Mouse (Mus musculus) heart, embryonic 10.5 days (tissue): ENCODE measurements at regions not wholly inside any gene's neighbourhood (a gene's known extent, or its start where the extent isn't known, plus 50 kb on each side); places are given as distances from the start of the nearest gene placed in this dataset.

Experiments
- DNase-seq: peaks from one replicate; pipeline ENCODE4 v3.0.0-alpha.2; 2017; ENCODE audit warnings: low spot score
- H3K27ac ChIP-seq: fragments of 300-500 bp; sonication (generic); 2 replicates; pipeline ENCODE4 v1.5.1; 2016; ENCODE audit warnings: mild to moderate bottlenecking
- H3K27me3 ChIP-seq: fragments of 300-500 bp; sonication (generic); 2 replicates; pipeline ENCODE4 v1.6.1; 2016; ENCODE audit warnings: mild to moderate bottlenecking; ENCODE audit not compliant: poor library complexity, insufficient read depth, severe bottlenecking
- H3K36me3 ChIP-seq: fragments of 300-500 bp; sonication (generic); 2 replicates; pipeline ENCODE4 v1.6.1; 2016; ENCODE audit warnings: mild to moderate bottlenecking, moderate library complexity
- H3K4me1 ChIP-seq: fragments of 300-500 bp; sonication (generic); 2 replicates; pipeline ENCODE4 v1.6.1; 2016; ENCODE audit warnings: mild to moderate bottlenecking
- H3K4me3 ChIP-seq: fragments of 300-500 bp; sonication (generic); 2 replicates; pipeline ENCODE4 v1.5.1; 2016; ENCODE audit warnings: mild to moderate bottlenecking, moderate library complexity
- H3K9me3 ChIP-seq: fragments of 300-500 bp; sonication (generic); 2 replicates; pipeline ENCODE4 v1.6.1; 2016; ENCODE audit warnings: mild to moderate bottlenecking, moderate library complexity
- WGBS: fragments of 180-500 bp; shearing (Covaris S2); methylation state at CpG from one replicate; pipeline ENCODE4 v1.1.7; 2016; 5-methylcytosine and 5-hydroxymethylcytosine counted together

GRCm38 (mm10) chr6:112202120-112202519, 71.4 kb upstream of the Lmcd1 start:
- Histone ChIP-seq H3K27ac (no peak overlapping the region), H3K36me3 (no peaks in the 10 kb centered on the region), H3K27me3 (peaks cover 18% of the 10 kb centered on the region; the same call in 1 of the 2 replicates), H3K9me3 (no peaks in the 10 kb centered on the region), H3K4me3 (no peak overlapping the region), H3K4me1 (peaks cover 9% of the 10 kb centered on the region)
- DNase-seq, result no peak
- WGBS, result 58% methylated on average over 4 of the region's 4 CpGs

- H3K27me3 ChIP-seq, result peaks cover 18% of the 10 kb centered on the region; the same call in 1 of the 2 replicates
- no peak overlapping the region for H3K4me3 ChIP-seq
- DNase-seq, result no peak
- H3K9me3 ChIP-seq, result no peaks in the 10 kb centered on the region
- H3K36me3 ChIP-seq, result no peaks in the 10 kb centered on the region
- H3K4me1 ChIP-seq, result peaks cover 9% of the 10 kb centered on the region
- WGBS, result 6% methylated on average over 2 of the region's 2 CpGs
- peak overlapping the region; percentile 25; the same call in 1 of the 2 replicates for H3K27ac ChIP-seq
Measured at GRCm38 (mm10) chr6:112203321-112203720, 70.2 kb upstream of the Lmcd1 start.

- peaks cover 15% of the 10 kb centered on the region; the same call in 1 of the 2 replicates for H3K27me3 ChIP-seq
- H3K4me1 ChIP-seq, result peaks cover 9% of the 10 kb centered on the region
- H3K4me3 ChIP-seq, result no peak overlapping the region
- no peak overlapping the region for H3K27ac ChIP-seq
- DNase-seq, result no peak
- no peaks in the 10 kb centered on the region for H3K36me3 ChIP-seq
- no peaks in the 10 kb centered on the region for H3K9me3 ChIP-seq
- WGBS, result 78% methylated on average over 2 of the region's 2 CpGs
Measured at GRCm38 (mm10) chr6:112204956-112205355, 68.6 kb upstream of the Lmcd1 start.

GRCm38 (mm10) chr6:112205420-112205995, 68.0 kb upstream of the Lmcd1 start:
- DNase-seq, result no peak
- peaks cover 13% of the 10 kb centered on the region for H3K4me1 ChIP-seq
- H3K27me3 ChIP-seq, result 0 out of 2 replicates have a peak, but pooled peaks cover 9% of the 10 kb centered on the region
- WGBS, result 79% methylated on average over 11 of the region's 11 CpGs
- no peak overlapping the region for H3K4me3 ChIP-seq
- H3K36me3 ChIP-seq, result no peaks in the 10 kb centered on the region
- H3K9me3 ChIP-seq, result no peaks in the 10 kb centered on the region
- no peak overlapping the region for H3K27ac ChIP-seq

- Histone ChIP-seq H3K4me1 (peaks cover 15% of the 10 kb centered on the region), H3K27ac (no peak overlapping the region), H3K4me3 (no peak overlapping the region), H3K27me3 (0 out of 2 replicates have a peak, but pooled peaks cover 6% of the 10 kb centered on the region), H3K9me3 (no peaks in the 10 kb centered on the region), H3K36me3 (no peaks in the 10 kb centered on the region)
- 49% methylated on average over 5 of the region's 5 CpGs for WGBS
- no peak for DNase-seq
Measured at GRCm38 (mm10) chr6:112207229-112207628, 66.3 kb upstream of the Lmcd1 start.

GRCm38 (mm10) chr6:112210238-112210950, 63.2 kb upstream of the Lmcd1 start:
- H3K27ac ChIP-seq, result peak overlapping the region; percentile 59; the same call in 1 of the 2 replicates
- no peak overlapping the region for H3K4me3 ChIP-seq
- peak; percentile 83 for DNase-seq
- 52% methylated on average over 8 of the region's 8 CpGs for WGBS
- H3K9me3 ChIP-seq, result no peaks in the 10 kb centered on the region
- H3K4me1 ChIP-seq, result peaks cover 6% of the 10 kb centered on the region; the same call in 1 of the 2 replicates
- 0 out of 2 replicates have a peak, but pooled peaks cover 6% of the 10 kb centered on the region for H3K27me3 ChIP-seq
- no peaks in the 10 kb centered on the region for H3K36me3 ChIP-seq

- no peaks in the 10 kb centered on the region for H3K27me3 ChIP-seq
- H3K4me3 ChIP-seq, result no peak overlapping the region
- WGBS, result 71% methylated on average over 3 of the region's 3 CpGs
- H3K4me1 ChIP-seq, result no peaks in the 10 kb centered on the region
- no peaks in the 10 kb centered on the region for H3K9me3 ChIP-seq
- peak; percentile 55 for DNase-seq
- H3K27ac ChIP-seq, result no peak overlapping the region
- H3K36me3 ChIP-seq, result no peaks in the 10 kb centered on the region
Measured at GRCm38 (mm10) chr6:112216868-112217267, 56.7 kb upstream of the Lmcd1 start.

GRCm38 (mm10) chr6:112218248-112218647, 55.3 kb upstream of the Lmcd1 start:
- Histone ChIP-seq H3K4me1 (no peaks in the 10 kb centered on the region), H3K27ac (no peak overlapping the region), H3K27me3 (no peaks in the 10 kb centered on the region), H3K9me3 (no peaks in the 10 kb centered on the region), H3K4me3 (no peak overlapping the region), H3K36me3 (no peaks in the 10 kb centered on the region)
- 79% methylated on average over 1 of the region's 1 CpGs for WGBS
- no peak for DNase-seq

GRCm38 (mm10) chr6:112219641-112220040, 53.9 kb upstream of the Lmcd1 start:
- Histone ChIP-seq H3K27ac (no peak overlapping the region), H3K9me3 (no peaks in the 10 kb centered on the region), H3K36me3 (no peaks in the 10 kb centered on the region), H3K27me3 (no peaks in the 10 kb centered on the region), H3K4me3 (no peak overlapping the region), H3K4me1 (no peaks in the 10 kb centered on the region)
- DNase-seq, result no peak
- WGBS, result 83% methylated on average over 7 of the region's 7 CpGs

- WGBS, result 84% methylated on average over 3 of the region's 3 CpGs
- no peak for DNase-seq
- Histone ChIP-seq H3K36me3 (no peaks in the 10 kb centered on the region), H3K4me3 (no peak overlapping the region), H3K27ac (no peak overlapping the region), H3K27me3 (no peaks in the 10 kb centered on the region), H3K9me3 (no peaks in the 10 kb centered on the region), H3K4me1 (no peaks in the 10 kb centered on the region)
Measured at GRCm38 (mm10) chr6:112220149-112220548, 53.4 kb upstream of the Lmcd1 start.

- no peak for DNase-seq
- no peak overlapping the region for H3K27ac ChIP-seq
- H3K4me3 ChIP-seq, result no peak overlapping the region
- no peaks in the 10 kb centered on the region for H3K4me1 ChIP-seq
- H3K9me3 ChIP-seq, result no peaks in the 10 kb centered on the region
- H3K27me3 ChIP-seq, result no peaks in the 10 kb centered on the region
- no peaks in the 10 kb centered on the region for H3K36me3 ChIP-seq
- 64% methylated on average over 2 of the region's 2 CpGs for WGBS
Measured at GRCm38 (mm10) chr6:112221373-112221772, 52.2 kb upstream of the Lmcd1 start.

GRCm38 (mm10) chr6:112223325-112223724, 50.2 kb upstream of the Lmcd1 start:
- DNase-seq, result no peak
- H3K27me3 ChIP-seq, result no peaks in the 10 kb centered on the region
- no peaks in the 10 kb centered on the region for H3K9me3 ChIP-seq
- H3K4me1 ChIP-seq, result no peaks in the 10 kb centered on the region
- no peaks in the 10 kb centered on the region for H3K36me3 ChIP-seq
- no peak overlapping the region for H3K4me3 ChIP-seq
- 80% methylated on average over 7 of the region's 7 CpGs for WGBS
- no peak overlapping the region for H3K27ac ChIP-seq
